Mouse (Mus musculus) heart, postnatal 0 days (tissue): Measurements from ENCODE around the gene Slc44a1. TPM values are rescaled to one million over a fixed set of nuclear protein-coding genes. Genes with fewer than 3 reads are reported as not detected.
A peak's percentile ranks its signal among the peaks of the same experiment; 100 is the strongest.

Experiments
- ATAC-seq: fragments of 200-750 bp; cut with Nextera tagmentation; 2 replicates; pipeline ENCODE4 v1.8.0; 2017; ENCODE audit warnings: low read depth, moderate number of reproducible peaks, moderate library complexity; ENCODE audit not compliant: insufficient read depth
- DNase-seq: peaks from one replicate; pipeline ENCODE4 v3.0.0-alpha.2; 2016; ENCODE audit warnings: low spot score
- H3K27ac ChIP-seq: fragments of 300-500 bp; sonication (generic); 2 replicates; pipeline ENCODE4 v1.5.1; 2014; ENCODE audit warnings: low read depth, mild to moderate bottlenecking
- H3K27me3 ChIP-seq: fragments of 300-500 bp; sonication (generic); 2 replicates; pipeline ENCODE4 v1.6.1; 2014; ENCODE audit warnings: low read length, mixed read lengths; ENCODE audit not compliant: control insufficient read depth, insufficient read depth
- H3K36me3 ChIP-seq: fragments of 300-500 bp; sonication (generic); replicated peaks from 2 replicates; pipeline ENCODE4 v1.6.1; 2014; ENCODE audit warnings: low read length, mixed read lengths; ENCODE audit not compliant: control insufficient read depth, insufficient read depth
- H3K4me1 ChIP-seq: fragments of 300-500 bp; sonication (generic); 2 replicates; pipeline ENCODE4 v1.6.1; 2014; ENCODE audit warnings: antibody characterized with exemption; ENCODE audit not compliant: control insufficient read depth, insufficient read depth
- H3K4me2 ChIP-seq: fragments of 300-500 bp; sonication (generic); 2 replicates; pipeline ENCODE4 v1.6.1; 2014; ENCODE audit warnings: low read depth, mild to moderate bottlenecking, low read length, moderate library complexity
- H3K4me3 ChIP-seq: fragments of 300-500 bp; sonication (generic); 2 replicates; pipeline ENCODE4 v1.5.1; 2014; ENCODE audit warnings: low read depth, low read length
- H3K9ac ChIP-seq: fragments of 300-500 bp; sonication (generic); replicated peaks from 2 replicates; pipeline ENCODE4 v1.6.1; 2014; ENCODE audit warnings: low read depth, low read length, mixed read lengths
- H3K9me3 ChIP-seq: fragments of 300-500 bp; sonication (generic); replicated peaks from 2 replicates; pipeline ENCODE4 v1.6.1; 2016; ENCODE audit warnings: low read length; ENCODE audit not compliant: control insufficient read depth
- CTCF ChIP-seq: IDR thresholded peaks from 2 replicates; pipeline ENCODE4 v1.5.1; 2016; ENCODE audit warnings: antibody characterized with exemption, control low read depth, low read depth
- EP300 ChIP-seq: IDR thresholded peaks from 2 replicates; pipeline ENCODE4 v1.6.1; 2016; ENCODE audit warnings: antibody characterized with exemption, low read depth
- WGBS: fragments of 180-500 bp; shearing (Covaris S2); extraction: QIAGEN DNeasy Blood & Tissue Kit; methylation state at CpG from one replicate; pipeline ENCODE4 v1.1.7; 2014; 5-methylcytosine and 5-hydroxymethylcytosine counted together
- polyA plus RNA-seq: library from polyadenylated mRNA; unstranded; fragments of >200 nt; fragmentation: Nextera tagmentation; extraction: Ambion mirVana; gene quantifications from 2 replicates; pipeline ENCODE4 v1.2.1, GENCODE M21; 2015
- total RNA-seq: library from RNA; depleted of rRNA; stranded (reverse); fragments of >200 nt; gene quantifications from 2 replicates; pipeline ENCODE4 v1.2.3, GENCODE M21; 2014; ENCODE audit warnings: low replicate concordance

The Slc44a1 gene
- total and polyA plus RNA-seq, 2 experiments from 2014 or later = 15.4 to 37.1 TPM

GRCm38 (mm10) chr4:53630963-53631315 is 190.7 kb downstream of the Slc44a1 start:
- Histone ChIP-seq H3K4me2 (peak overlapping the region; percentile 77), H3K27me3 (no peaks in the 10 kb centered on the region), H3K9ac (no peak overlapping the region), H3K9me3 (no peaks in the 10 kb centered on the region), H3K4me3 (peak overlapping the region; percentile 82), H3K27ac (no peak overlapping the region), H3K4me1 (peaks cover 8% of the 10 kb centered on the region), H3K36me3 (no peaks in the 10 kb centered on the region)
- TF ChIP-seq CTCF = no peak
- WGBS = 16% methylated on average over 12 of the region's 12 CpGs
- ATAC-seq (no peak), DNase-seq (no peak)

GRCm38 (mm10) chr4:53631316-53632010 is 191.2 kb downstream of the Slc44a1 start, which contains the start of gene Fsd1l:
Gene Fsd1l (plus strand): TSS chr4:53631471.
- under 1% methylated on average over 84 of the region's 88 CpGs for WGBS

GRCm38 (mm10) chr4:53632011-53632349 is 191.8 kb downstream of the Slc44a1 start:
- 4% methylated on average over 5 of the region's 5 CpGs for WGBS
- H3K9ac ChIP-seq = peak overlapping the region; percentile 81
- peak; percentile 27 for DNase-seq
- no peak for ATAC-seq
- peak overlapping the region; percentile 82 for H3K4me3 ChIP-seq
- peak overlapping the region; percentile 61; the same call in 1 of the 2 replicates for H3K27ac ChIP-seq
- no peak for TF ChIP-seq CTCF
- no peak for TF ChIP-seq EP300
- H3K36me3 ChIP-seq = no peaks in the 10 kb centered on the region
- no peaks in the 10 kb centered on the region for H3K9me3 ChIP-seq
- H3K4me2 ChIP-seq = peak overlapping the region; percentile 77
- H3K4me1 ChIP-seq = peaks cover 9% of the 10 kb centered on the region
- H3K27me3 ChIP-seq = no peaks in the 10 kb centered on the region

More at GRCm38 (mm10) chr4:53631316-53632010, 191.2 kb downstream of the Slc44a1 start, which contains the start of gene Fsd1l:
- Histone ChIP-seq H3K27me3 (no peaks in the 10 kb centered on the region), H3K4me1 (peaks cover 8% of the 10 kb centered on the region), H3K27ac (peak within 1 kb of the TSS; percentile 61), H3K36me3 (no peaks in the 10 kb centered on the region), H3K4me2 (peak within 1 kb of the TSS; percentile 77), H3K9me3 (no peaks in the 10 kb centered on the region), H3K9ac (peak within 1 kb of the TSS; percentile 81), H3K4me3 (peak within 1 kb of the TSS; percentile 82)
- DNase-seq = peak; percentile 58
- peak; percentile 22; the same call in 1 of the 2 replicates for TF ChIP-seq CTCF
- TF ChIP-seq EP300 = no peak
- ATAC-seq = peak; percentile 84

DNA sequence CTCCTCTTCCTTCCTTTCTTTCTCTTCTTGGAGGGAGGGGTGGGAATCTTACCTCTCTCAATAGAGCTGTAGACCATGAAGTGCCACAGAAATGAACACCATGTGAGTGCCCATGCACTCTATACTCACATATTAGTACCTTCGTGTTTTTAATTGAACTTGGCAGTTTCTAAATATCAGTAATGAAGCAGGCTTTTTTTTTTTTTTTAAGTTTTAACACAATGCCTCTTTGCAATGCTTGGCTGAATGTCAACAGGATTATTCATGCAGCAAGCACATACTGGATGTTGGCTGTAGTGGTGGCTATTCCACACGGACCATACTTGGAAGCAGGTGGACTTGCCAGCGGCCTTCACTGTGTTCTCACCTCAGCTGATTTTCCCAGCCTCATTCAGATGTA is 195.1 kb downstream of the Slc44a1 start:
- ATAC-seq = no peak
- TF ChIP-seq EP300 = no peak
- no peak for TF ChIP-seq CTCF
- DNase-seq = no peak
- Histone ChIP-seq H3K4me2 (no peak overlapping the region), H3K27me3 (no peaks in the 10 kb centered on the region), H3K9me3 (no peaks in the 10 kb centered on the region), H3K36me3 (no peaks in the 10 kb centered on the region), H3K4me1 (peaks cover 29% of the 10 kb centered on the region), H3K4me3 (no peak overlapping the region), H3K27ac (no peak overlapping the region), H3K9ac (no peak overlapping the region)
- WGBS = 67% methylated on average over 3 of the region's 3 CpGs

DNA sequence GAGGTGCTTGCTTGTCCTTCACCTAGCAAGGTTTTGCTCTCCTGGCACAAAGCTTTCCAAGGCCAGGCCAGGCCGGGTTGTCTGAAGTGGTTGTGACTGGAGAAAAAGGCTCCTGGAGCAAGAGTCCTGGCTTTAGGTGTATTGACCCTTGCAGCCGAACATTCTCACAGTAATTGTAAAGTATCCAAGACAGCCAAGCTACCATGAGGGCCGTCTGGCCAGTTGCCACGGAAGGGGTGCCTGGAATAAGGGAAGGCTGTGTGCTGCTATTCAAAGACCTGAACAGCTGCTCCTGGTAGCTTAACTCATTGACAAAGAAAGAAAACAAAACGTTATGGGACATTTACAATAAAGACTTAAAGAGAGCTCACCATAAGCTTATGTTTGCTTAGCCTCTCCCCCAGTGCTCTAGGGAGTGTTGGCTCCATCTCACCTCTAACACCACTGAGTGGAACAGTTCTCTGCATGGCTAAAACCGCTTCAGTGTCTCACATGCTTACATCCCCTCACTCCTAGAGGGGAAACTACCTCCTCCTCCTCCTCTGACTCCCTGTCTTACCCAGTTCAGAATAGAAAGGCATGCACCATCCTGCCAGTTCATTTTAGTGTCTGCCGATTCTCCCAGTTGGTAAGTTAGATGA is 197.2 kb downstream of the Slc44a1 start:
- TF ChIP-seq EP300 = no peak
- no peak for TF ChIP-seq CTCF
- H3K4me3 ChIP-seq = no peak overlapping the region
- H3K4me1 ChIP-seq = peaks cover 29% of the 10 kb centered on the region
- no peaks in the 10 kb centered on the region; the same call in 1 of the 2 replicates for H3K9me3 ChIP-seq
- ATAC-seq (no peak), DNase-seq (no peak)
- no peak overlapping the region for H3K9ac ChIP-seq
- 38% methylated on average over 7 of the region's 7 CpGs for WGBS
- H3K27me3 ChIP-seq = no peaks in the 10 kb centered on the region
- H3K4me2 ChIP-seq = no peak overlapping the region
- H3K27ac ChIP-seq = 0 out of 2 replicates have a peak overlapping the region, but pooled peaks have one; percentile 32
- no peaks in the 10 kb centered on the region; the same call in 1 of the 2 replicates for H3K36me3 ChIP-seq
